Mouse (Mus musculus): ENCODE results near the gene Gm49361.

DNA sequence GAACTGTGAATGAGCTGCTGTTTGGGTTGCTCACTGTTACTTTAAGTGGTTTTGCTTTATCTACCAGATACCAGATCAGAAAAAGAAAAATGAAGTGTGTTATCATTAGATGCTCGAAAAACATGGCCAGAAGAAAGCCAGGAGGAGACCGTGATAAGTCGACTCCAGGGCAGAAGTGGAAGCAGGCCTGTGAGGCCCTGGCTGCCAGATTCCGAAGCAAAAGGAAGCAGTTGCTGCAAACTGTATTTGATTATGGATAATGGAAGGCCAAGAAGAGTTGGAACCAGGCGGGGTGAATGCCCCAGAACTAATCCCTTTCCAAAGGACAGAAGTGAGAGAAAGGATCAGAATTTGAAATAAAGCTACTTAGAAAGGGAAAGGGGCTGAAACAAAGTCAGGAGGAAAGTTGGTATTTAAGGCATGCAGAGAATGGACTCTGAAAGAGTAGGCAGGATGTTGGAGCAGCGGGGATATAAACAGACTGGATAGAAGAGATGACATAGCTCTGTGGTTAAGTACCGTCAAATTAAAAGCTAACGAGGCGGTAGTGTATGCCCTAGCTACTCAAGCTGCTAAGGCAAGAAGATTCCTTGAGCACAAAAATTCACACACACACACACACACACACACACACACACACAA, 7.6 kb upstream of the Gm49361 start:
- no peak for TF ChIP-seq CTCF (IDR thresholded peaks at IDR 0.05; ENCODE audit: extremely low read depth, insufficient read length, insufficient replicate concordance, low read depth, low read length)
- TF ChIP-seq POLR2A (IDR thresholded peaks at IDR 0.05; ENCODE audit: low read depth, low read length), result no peak

Measured in small intestine, adult 2 months (tissue).